Mouse (Mus musculus) left cerebral cortex, adult 18-20 months (tissue): ENCODE measurements around the gene Agbl1. TPM values are rescaled to one million over a fixed set of nuclear protein-coding genes. Genes with fewer than 3 reads are reported as not detected.

Experiments used
- DNase-seq, 2 experiments: peaks; one replicate each; pipeline ENCODE4 v3.0.0; 2021 to 2022; ENCODE audit warnings: low spot score in 2 of 2, mixed read lengths in 1 of 2
- total RNA-seq, 2 experiments: library from RNA; stranded (reverse); gene quantifications; 2 replicates each; pipeline ENCODE4 v1.2.3; 2021

Gene Agbl1
- total RNA-seq, 2 experiments from 2014 or later: 0.30 to 0.37 TPM

- no peak for DNase-seq
Observed at GRCm38 (mm10) chr7:77164921-77165320, 935.2 kb downstream of the Agbl1 start.
